ENCODE assay signal across 18 mouse cellular contexts in the genomic region with DNA sequence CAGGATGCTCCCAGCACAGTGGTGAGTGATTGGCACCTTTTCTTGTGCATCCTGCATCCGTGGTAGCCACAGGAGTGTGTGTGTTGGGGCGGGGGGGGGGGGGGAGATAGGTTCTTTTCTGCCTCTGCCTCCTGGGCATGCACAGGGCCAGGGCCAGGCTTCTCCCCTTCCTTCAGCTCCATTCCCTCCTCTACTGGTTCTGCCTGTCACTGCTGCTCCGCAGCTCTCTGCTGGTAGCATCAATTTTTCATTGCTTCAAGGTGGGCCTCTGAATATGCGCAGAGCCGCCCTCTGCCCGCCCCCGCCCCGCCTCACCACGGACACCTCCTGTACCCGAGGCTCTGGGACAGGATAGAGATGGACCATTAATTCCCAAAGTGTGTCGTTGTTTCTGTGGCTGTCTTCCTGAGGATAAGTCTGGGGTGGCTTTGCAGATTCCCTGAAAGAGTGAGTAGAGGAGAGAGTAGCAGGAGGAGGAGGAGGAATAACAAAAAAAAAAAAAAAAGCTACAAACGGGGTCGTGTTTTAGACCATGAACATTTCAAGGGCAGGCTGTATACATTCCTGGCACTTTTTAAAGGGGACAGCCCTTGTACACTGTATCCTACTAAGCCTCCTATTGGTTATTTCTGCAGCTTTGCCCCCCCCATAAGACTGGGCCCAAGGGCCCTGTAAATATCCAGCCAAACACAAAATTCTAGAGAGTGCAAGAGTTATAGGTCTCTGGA. TPM values are rescaled to one million over a fixed set of nuclear protein-coding genes. Genes with fewer than 3 reads are reported as not detected.
DNase-seq lines count a peak whose midpoint lies in the region; ATAC-seq and TF ChIP-seq lines count a peak whose summit lies in the region.
"Had no signal": no experiment of that assay in that cellular context is flagged by ENCODE, and none has a peak within 500 bp of the region (broad histone marks: within the 10 kb centered on the region; RNA-seq: fewer than 3 reads in every experiment).

No protein-coding gene starts in this region.

- POLR2A ChIA-PET in Patski (lab: Charles Lee): interaction anchor here (0.7 kb wide), 2 partner anchors 10 to 22 kb away, joined by 5 read pairs; no protein-coding TSS in a partner anchor

- peak; percentile 8; the same call in 1 of the 2 replicates for ATAC-seq in forebrain, embryonic 16.5 days
- no peak for ATAC-seq in forebrain, embryonic 11.5 days (replicated peaks; ENCODE audit: low FRiP score)
- peak; percentile 49 for ATAC-seq in kidney, embryonic 15.5 days (replicated peaks; ENCODE audit: low FRiP score)
- peak; percentile 44 for ATAC-seq in Patski
- ATAC-seq in limb, embryonic 15.5 days (ENCODE audit: insufficient number of reproducible peaks, low FRiP score, low TSS enrichment, low read depth): no peak
- ATAC-seq in erythroblast, adult 5-6 weeks (replicated peaks; ENCODE audit: low FRiP score, poor library complexity, severe bottlenecking): no peak
- ATAC-seq: intestine, embryonic 16.5 days had no signal

- DNase-seq in forebrain, embryonic 11.5 days (ENCODE audit: low spot score): no peak
- no peak for DNase-seq in kidney, adult 8-10 months
- no peak for DNase-seq in Patski (ENCODE audit: low read depth, low spot score)
- no peak for DNase-seq in thymus, adult 18-20 months
- DNase-seq: adrenal gland, adult 8-10 months; cerebellum, postnatal 10 days; embryo, embryonic 11 days; gastrocnemius, postnatal 10 days; heart, postnatal 10 days; liver, embryonic 13.5 days; thymus, postnatal 14 days had no signal

- CTCF ChIA-PET in Patski (lab: Charles Lee): interaction anchor here (1.0 kb wide), 1 partner anchor 31 kb away, joined by 3 read pairs; no protein-coding TSS in a partner anchor

- H3K27me3 ChIP-seq in forebrain, embryonic 16.5 days (replicated peaks; ENCODE audit: control insufficient read depth, insufficient read depth, low read length): no peaks in the 10 kb centered on the region
- H3K27me3 ChIP-seq in forebrain, embryonic 11.5 days (ENCODE audit: control insufficient read depth, insufficient read depth, low read length): no peaks in the 10 kb centered on the region
- H3K27me3 ChIP-seq in kidney, embryonic 15.5 days: no peaks in the 10 kb centered on the region
- peaks cover 4% of the 10 kb centered on the region for H3K27me3 ChIP-seq in Patski
- no peaks in the 10 kb centered on the region for H3K27me3 ChIP-seq in limb, embryonic 15.5 days
- H3K27me3 ChIP-seq: liver, embryonic 13.5 days; lung, embryonic 15.5 days had no signal

- H3K9me3 ChIP-seq in forebrain, embryonic 16.5 days (ENCODE audit: control insufficient read depth, low read length): no peaks in the 10 kb centered on the region
- H3K9me3 ChIP-seq in forebrain, embryonic 11.5 days (ENCODE audit: control insufficient read depth, low read length): no peaks in the 10 kb centered on the region
- H3K9me3 ChIP-seq in kidney, embryonic 15.5 days (replicated peaks): no peaks in the 10 kb centered on the region
- H3K9me3 ChIP-seq in limb, embryonic 15.5 days: no peaks in the 10 kb centered on the region
- H3K9me3 ChIP-seq: liver, embryonic 13.5 days; lung, embryonic 15.5 days had no signal

- in situ Hi-C loops in Patski (cut with MboI; ENCODE audit: low pct_unique_long_range_greater_than_20kb): no loop called here

- H3K36me3 ChIP-seq in forebrain, embryonic 16.5 days (ENCODE audit: control insufficient read depth, insufficient read depth): no peaks in the 10 kb centered on the region
- no peaks in the 10 kb centered on the region for H3K36me3 ChIP-seq in forebrain, embryonic 11.5 days (ENCODE audit: control insufficient read depth, insufficient read depth, low read length)
- no peaks in the 10 kb centered on the region for H3K36me3 ChIP-seq in kidney, embryonic 15.5 days
- no peaks in the 10 kb centered on the region for H3K36me3 ChIP-seq in limb, embryonic 15.5 days
- H3K36me3 ChIP-seq: liver, embryonic 13.5 days; lung, embryonic 15.5 days had no signal

- no peak overlapping the region for H3K4me3 ChIP-seq in forebrain, embryonic 16.5 days (replicated peaks; ENCODE audit: low read length)
- H3K4me3 ChIP-seq in forebrain, embryonic 11.5 days (ENCODE audit: low read depth, low read length): no peak overlapping the region
- H3K4me3 ChIP-seq in kidney, embryonic 15.5 days (replicated peaks): no peak overlapping the region
- H3K4me3 ChIP-seq in limb, embryonic 15.5 days: no peak overlapping the region
- H3K4me3 ChIP-seq: liver, embryonic 13.5 days; lung, embryonic 15.5 days had no signal

- H3K27ac ChIP-seq in forebrain, embryonic 16.5 days (ENCODE audit: low read length): no peak overlapping the region
- no peak overlapping the region for H3K27ac ChIP-seq in forebrain, embryonic 11.5 days (ENCODE audit: low read depth, low read length)
- no peak overlapping the region for H3K27ac ChIP-seq in kidney, embryonic 15.5 days
- H3K27ac ChIP-seq in limb, embryonic 15.5 days: no peak overlapping the region
- H3K27ac ChIP-seq: liver, embryonic 13.5 days; lung, embryonic 15.5 days; stomach, postnatal 0 days had no signal

- WGBS in forebrain, embryonic 16.5 days: 56% methylated on average over 13 of the region's 13 CpGs
- 52% methylated on average over 13 of the region's 13 CpGs for WGBS in forebrain, embryonic 11.5 days
- WGBS in kidney, embryonic 15.5 days: 19% methylated on average over 13 of the region's 13 CpGs
- WGBS in limb, embryonic 15.5 days: 27% methylated on average over 13 of the region's 13 CpGs

- TF ChIP-seq CTCF in Patski (IDR thresholded peaks at IDR 0.05): no peak

- H3K9ac ChIP-seq in forebrain, embryonic 16.5 days (replicated peaks; ENCODE audit: low read depth, low read length): no peak overlapping the region
- no peak overlapping the region for H3K9ac ChIP-seq in forebrain, embryonic 11.5 days (ENCODE audit: low read length)
- no peak overlapping the region for H3K9ac ChIP-seq in kidney, embryonic 15.5 days
- no peak overlapping the region for H3K9ac ChIP-seq in limb, embryonic 15.5 days
- H3K9ac ChIP-seq: liver, embryonic 13.5 days; lung, embryonic 15.5 days had no signal

- H3K4me1 ChIP-seq in forebrain, embryonic 16.5 days (replicated peaks; ENCODE audit: control insufficient read depth, insufficient read depth, low read length): no peaks in the 10 kb centered on the region
- H3K4me1 ChIP-seq in forebrain, embryonic 11.5 days (replicated peaks; ENCODE audit: control insufficient read depth, insufficient read depth, low read length): no peaks in the 10 kb centered on the region
- peaks cover 9% of the 10 kb centered on the region for H3K4me1 ChIP-seq in kidney, embryonic 15.5 days
- H3K4me1 ChIP-seq in limb, embryonic 15.5 days: peaks cover 12% of the 10 kb centered on the region
- H3K4me1 ChIP-seq: liver, embryonic 13.5 days had no signal

- H3K4me2 ChIP-seq in forebrain, embryonic 16.5 days (ENCODE audit: low read length): no peak overlapping the region
- no peak overlapping the region for H3K4me2 ChIP-seq in forebrain, embryonic 11.5 days (ENCODE audit: low read depth, low read length, severe bottlenecking)
- peak overlapping the region; percentile 41 for H3K4me2 ChIP-seq in kidney, embryonic 15.5 days
- 0 out of 2 replicates have a peak overlapping the region, but pooled peaks have one; percentile 14 for H3K4me2 ChIP-seq in limb, embryonic 15.5 days
- H3K4me2 ChIP-seq: liver, embryonic 13.5 days; lung, embryonic 15.5 days had no signal

RNA-seq across cellular contexts. Expression of a gene that starts 21.1 kb away (rescaled TPM):
- polyA plus RNA-seq in forebrain, embryonic 16.5 days (2015; fragmentation: Nextera tagmentation; extraction: Ambion mirVana): 463 and 464 TPM in 2 replicates
- 627 and 726 TPM in 2 replicates for polyA plus RNA-seq in forebrain, embryonic 11.5 days (2014; fragmentation: Nextera tagmentation; extraction: Ambion mirVana)
- polyA plus RNA-seq in kidney, embryonic 15.5 days (2015; fragmentation: Nextera tagmentation; extraction: Ambion mirVana): 721 and 865 TPM in 2 replicates
- polyA plus RNA-seq in Patski (2021): 197 TPM
- 659 and 669 TPM in 2 replicates for polyA plus RNA-seq in limb, embryonic 15.5 days (2015; fragmentation: Nextera tagmentation; extraction: Ambion mirVana)
- 113 and 151 TPM in 2 replicates for total RNA-seq in erythroblast, adult 5-6 weeks (2015; ENCODE audit: low replicate concordance)
- 117 and 135 TPM in 2 replicates for total RNA-seq in erythroblast, adult 5-6 weeks (2017; ENCODE audit: low replicate concordance)

Comparison
In these comparisons a context has a peak if more than half of its experiments do, and no peak if none do; other contexts are left out.
1. ATAC-seq: peak in forebrain, embryonic 16.5 days (single experiment), kidney, embryonic 15.5 days (single experiment) and Patski (single experiment); none in forebrain, embryonic 11.5 days (single experiment), limb, embryonic 15.5 days (single experiment) and erythroblast, adult 5-6 weeks (single experiment).
2. H3K4me2 ChIP-seq: peak in kidney, embryonic 15.5 days (single experiment) and limb, embryonic 15.5 days (single experiment); none in forebrain, embryonic 16.5 days (single experiment) and forebrain, embryonic 11.5 days (single experiment).